Mouse (Mus musculus) granulocyte monocyte progenitor cell, adult 5-6 weeks (primary cell): Measurements from ENCODE around the gene Hist1h3d. TPM values are rescaled to one million over a fixed set of nuclear protein-coding genes. Genes with fewer than 3 reads are reported as not detected.
"Not testable (repeated sequence)": the region's sequence is repeated elsewhere in the genome, so short reads cannot be mapped to it uniquely, and the experiment has no call there.

Experiments
- ATAC-seq: replicated peaks from 2 replicates; pipeline ENCODE4 v1.8.0; 2016; ENCODE audit warnings: mild to moderate bottlenecking, moderate TSS enrichment, inconsistent platforms; ENCODE audit not compliant: poor library complexity, severe bottlenecking
- total RNA-seq, 2 experiments: library from RNA; stranded (forward) in 1 of 2; stranded (reverse) in 1 of 2; fragments of 200-712, 200-1000 nt in 1 of 2; fragments of >200 nt in 1 of 2; fragmentation: Nextera tagmentation in 1 of 2; gene quantifications; 2 replicates each; pipeline ENCODE4 v1.2.3; 2014 to 2017

Hist1h3d gene
- total RNA-seq, 2 experiments from 2014 or later: 52.8 to 83.5 TPM

GRCm38 (mm10) chr13:23562699-23563462 is 12.7 kb upstream of the Hist1h3d start:
- ATAC-seq: peak; percentile 57

GRCm38 (mm10) chr13:23564482-23564881 is 11.1 kb upstream of the Hist1h3d start:
- no peak for ATAC-seq

GRCm38 (mm10) chr13:23570261-23571021 is 5.1 kb upstream of the Hist1h3d start:
- 0 out of 2 replicates have a peak, but pooled peaks have one; percentile 1 for ATAC-seq

- ATAC-seq: peak; percentile 71
Observed at GRCm38 (mm10) chr13:23571022-23571503, 4.5 kb upstream of the Hist1h3d start, which contains the start of the genes Hist1h2ae and Hist1h2bg. Gene Hist1h2ae, minus strand, starts transcription at chr13:23571220. Gene Hist1h2bg, plus strand, starts transcription at chr13:23571396.

- peak; percentile 13; the same call in 1 of the 2 replicates for ATAC-seq
Observed at GRCm38 (mm10) chr13:23571504-23572217, 3.9 kb upstream of the Hist1h3d start.

- no peak for ATAC-seq
Observed at GRCm38 (mm10) chr13:23572218-23573033, 3.1 kb upstream of the Hist1h3d start.

- ATAC-seq: not testable (repeated sequence)
Observed at GRCm38 (mm10) chr13:23573034-23573897, 2.3 kb upstream of the Hist1h3d start.

- peak; percentile 67 for ATAC-seq
Observed at GRCm38 (mm10) chr13:23573898-23574524, 1.6 kb upstream of the Hist1h3d start, which contains the start of the genes Hist1h2bf and Hist1h2ad. Gene Hist1h2bf, minus strand, starts transcription at chr13:23574196. Gene Hist1h2ad, plus strand, starts transcription at chr13:23574381.

GRCm38 (mm10) chr13:23574546-23575170 is 905 bp upstream of the Hist1h3d start:
- ATAC-seq: not testable (repeated sequence)

- ATAC-seq: not testable (repeated sequence)
Observed at GRCm38 (mm10) chr13:23575864-23576313, 326 bp downstream of the Hist1h3d start.

- no peak for ATAC-seq
Observed at GRCm38 (mm10) chr13:23576351-23576881, 853 bp downstream of the Hist1h3d start.

GRCm38 (mm10) chr13:23576906-23577639 is 1.5 kb downstream of the Hist1h3d start:
- ATAC-seq: no peak

- no peak for ATAC-seq
Observed at GRCm38 (mm10) chr13:23577835-23578234, 2.3 kb downstream of the Hist1h3d start.

GRCm38 (mm10) chr13:23581408-23582218 is 6.0 kb downstream of the Hist1h3d start, which contains the start of gene Hist1h4d:
Gene Hist1h4d, plus strand, starts transcription at chr13:23581598.
- ATAC-seq: peak; percentile 81

- ATAC-seq: no peak
Observed at GRCm38 (mm10) chr13:23582219-23583056, 6.9 kb downstream of the Hist1h3d start.
